Mouse (Mus musculus) skeletal muscle tissue, adult 2 months (tissue): ENCODE measurements around the gene Kif12.

ENCODE experiments used
- DNase-seq: peaks from one replicate; pipeline ENCODE4 v3.0.0-alpha.2; 2012; ENCODE audit warnings: low read depth, low spot score

Kif12 gene

DNA sequence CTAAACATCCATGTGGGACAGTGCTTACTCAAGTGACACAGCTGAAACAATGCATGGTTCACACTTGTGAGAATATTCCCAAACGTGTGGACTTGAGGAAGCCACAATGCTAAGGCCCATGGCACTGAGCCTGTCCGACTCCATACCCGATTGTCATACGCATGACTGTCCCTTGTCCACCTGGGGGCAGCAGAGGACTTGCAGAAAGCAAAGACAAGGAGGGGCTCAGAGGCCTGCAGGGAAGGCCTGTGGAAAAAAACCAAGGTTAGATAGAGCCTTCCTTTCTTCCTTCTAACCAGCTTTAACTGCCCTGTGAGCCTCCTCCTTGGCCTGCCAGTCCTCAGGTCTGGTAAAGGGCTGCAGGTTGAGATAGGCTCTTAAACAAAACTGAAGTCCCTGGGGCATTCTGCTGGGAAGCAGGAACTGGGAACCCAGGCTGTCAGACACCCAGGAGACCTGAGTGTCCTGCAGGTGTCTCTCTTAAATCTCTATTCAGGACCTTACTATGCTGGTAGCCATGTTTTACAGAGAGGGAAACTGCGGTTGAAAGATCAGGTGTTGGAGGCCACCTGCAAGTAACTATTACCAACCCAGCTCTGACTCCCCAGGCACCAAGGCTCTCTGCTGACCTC is 12.9 kb downstream of the Kif12 start:
- peak; percentile 66 for DNase-seq

DNA sequence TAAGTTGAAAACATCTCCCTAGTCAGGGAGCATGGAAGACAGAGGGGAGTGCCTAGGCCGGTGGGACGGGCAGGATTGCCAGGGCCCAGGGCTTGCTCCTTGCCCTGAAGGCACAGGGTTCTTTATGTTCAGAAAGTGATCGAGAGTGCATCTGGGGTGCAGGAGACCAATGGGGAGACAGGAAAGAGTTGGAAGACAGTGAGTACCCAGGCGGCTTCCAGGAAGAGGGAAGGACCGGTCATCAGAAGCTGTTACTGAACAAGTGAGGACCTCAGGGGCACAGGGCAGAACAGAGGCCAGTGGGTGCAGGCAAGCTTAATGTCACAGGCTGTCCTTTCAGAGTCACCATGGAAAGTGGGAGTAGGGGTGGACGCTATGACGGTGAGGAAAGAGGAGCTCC is 13.7 kb downstream of the Kif12 start:
- DNase-seq, result no peak

DNA sequence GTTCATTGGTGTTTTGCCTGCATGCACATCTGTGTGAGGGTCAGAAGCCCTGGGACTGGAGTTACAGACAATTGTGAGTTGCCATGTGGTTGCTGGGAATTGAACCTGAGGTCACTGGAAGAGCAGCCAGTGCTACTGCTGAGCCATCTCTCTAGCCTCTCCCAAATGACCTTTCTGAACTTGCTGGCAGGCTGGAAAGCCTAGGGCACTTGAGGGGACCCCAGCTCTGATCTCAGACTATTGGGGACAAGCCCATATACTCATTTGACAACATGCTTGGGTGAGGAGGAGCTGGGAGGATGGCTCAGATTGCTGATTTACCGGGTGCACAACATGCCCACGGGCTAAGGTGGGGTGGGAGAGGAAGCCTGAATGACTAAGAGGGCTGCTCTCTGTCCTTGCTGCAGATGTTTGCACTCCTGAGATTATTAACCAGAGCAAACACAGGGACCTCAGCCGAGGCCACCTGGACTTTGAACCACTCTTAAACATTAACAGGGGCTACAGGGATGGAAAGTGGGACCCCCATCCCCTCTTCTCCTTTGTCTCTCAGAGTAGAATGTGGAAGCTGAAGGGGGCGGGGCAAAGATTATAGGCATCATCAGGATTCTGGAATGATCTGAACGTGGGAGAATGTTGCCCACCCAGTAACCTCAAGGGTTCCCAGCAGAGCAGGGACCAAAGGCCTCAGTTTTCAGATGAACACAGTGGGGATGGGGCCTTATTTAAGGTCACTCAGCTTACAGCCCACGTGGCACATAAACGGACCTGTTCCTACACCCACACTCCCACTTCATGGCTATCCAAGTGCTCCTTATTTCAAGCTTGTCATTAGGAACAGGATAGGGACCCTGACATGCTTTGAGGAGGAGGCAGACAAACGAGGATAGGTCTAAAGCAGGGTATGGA is 15.0 kb downstream of the Kif12 start:
- DNase-seq, result no peak

DNA sequence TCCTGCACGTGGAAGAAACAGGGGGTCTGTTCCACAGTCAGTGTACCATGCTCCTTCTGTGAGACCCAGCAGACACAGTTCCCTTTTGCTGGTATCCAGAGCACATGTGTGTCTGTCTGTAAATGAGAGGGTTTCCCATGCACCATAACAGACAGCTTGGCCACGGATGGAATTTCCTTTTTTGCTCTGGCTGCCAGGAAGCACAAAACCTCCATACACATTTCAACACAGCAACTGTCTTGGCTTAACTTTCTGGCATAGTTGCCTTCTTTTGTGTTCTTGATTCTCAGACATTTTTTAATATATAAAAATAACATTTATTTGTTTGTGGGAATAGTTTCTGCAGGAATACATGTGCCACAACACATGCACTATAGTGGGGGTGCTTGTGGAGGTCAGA is 16.3 kb downstream of the Kif12 start:
- DNase-seq, result no peak

DNA sequence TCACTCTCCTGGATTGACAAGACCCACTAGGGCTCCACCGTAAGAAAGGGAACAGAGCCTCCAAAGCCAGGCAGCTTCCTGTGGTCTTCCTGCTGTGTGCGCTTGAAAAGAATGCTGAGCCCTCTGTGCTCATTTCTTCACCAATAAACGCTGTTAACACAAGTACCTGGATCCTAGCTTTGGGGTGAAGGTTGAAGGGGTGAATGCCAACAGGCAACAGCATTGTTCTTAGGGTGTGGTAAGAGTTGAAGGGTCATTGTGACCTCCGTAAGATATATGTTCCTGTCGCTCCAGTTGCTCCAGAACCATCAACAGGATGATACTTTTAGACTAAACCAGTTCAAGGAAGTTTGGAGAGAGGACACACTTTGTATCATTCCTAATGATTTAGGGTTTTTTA is 17.2 kb downstream of the Kif12 start, which contains the start of gene Ambp:
Gene Ambp (minus strand): TSS at position 101 of the 400 bp plus-strand sequence.
- no peak for DNase-seq

DNA sequence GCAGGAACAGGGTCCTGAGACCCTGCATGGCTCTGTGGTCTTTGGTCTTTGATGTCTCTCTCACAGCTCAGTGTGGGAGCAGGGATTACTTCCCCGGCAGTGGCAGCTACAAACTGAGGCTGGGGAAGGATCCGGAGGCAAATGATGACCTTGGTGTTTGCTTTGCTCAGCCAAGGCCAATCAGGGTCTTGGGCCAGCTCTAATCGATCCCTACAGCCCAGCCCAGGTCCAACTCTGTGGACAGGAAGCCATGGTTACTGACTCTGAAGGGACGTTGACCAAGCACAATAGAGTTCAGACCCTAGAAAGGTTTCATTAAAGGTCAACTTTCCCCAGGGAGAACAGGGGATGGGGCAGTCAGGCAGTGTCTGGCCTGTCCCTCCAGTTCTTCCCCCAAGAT is 17.9 kb downstream of the Kif12 start:
- no peak for DNase-seq

DNA sequence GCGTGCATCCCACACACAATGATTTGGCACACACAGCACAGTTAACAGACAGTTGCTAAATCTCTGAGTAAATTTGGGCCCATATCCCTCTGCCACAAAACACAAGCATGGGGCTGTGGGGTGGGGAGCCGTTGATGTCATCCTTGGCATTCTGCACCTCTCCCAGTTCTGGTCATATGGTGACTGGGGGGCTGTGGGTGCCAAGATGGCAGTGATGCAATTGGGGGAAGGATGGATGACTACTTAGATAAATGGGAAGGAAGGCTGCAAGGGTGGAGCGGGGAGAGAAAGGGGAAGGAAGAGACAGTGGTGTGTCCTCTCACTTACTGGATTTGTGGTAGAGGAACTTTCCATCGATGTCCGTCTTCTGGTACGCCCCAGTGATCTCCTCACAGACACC is 20.8 kb downstream of the Kif12 start:
- peak; percentile 17 for DNase-seq

DNA sequence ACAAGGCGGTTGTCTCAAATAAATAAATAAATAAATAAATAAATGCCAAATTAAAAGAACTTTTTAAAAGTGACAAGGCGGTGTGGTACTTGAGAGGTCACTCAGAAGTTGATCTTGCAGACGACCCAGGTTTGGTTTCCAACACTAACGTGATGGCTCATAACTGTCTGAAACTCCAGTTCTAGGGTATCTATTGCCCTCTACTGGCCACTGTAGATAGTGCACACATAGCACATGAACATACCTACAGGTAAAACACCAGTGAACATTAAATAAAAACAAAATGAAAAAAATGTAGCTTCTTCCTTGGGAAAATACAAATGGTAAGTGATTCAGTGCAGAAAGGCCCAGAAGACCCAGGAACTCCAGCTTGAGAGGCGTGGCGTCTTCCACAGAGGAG is 24.7 kb downstream of the Kif12 start:
- no peak for DNase-seq

DNA sequence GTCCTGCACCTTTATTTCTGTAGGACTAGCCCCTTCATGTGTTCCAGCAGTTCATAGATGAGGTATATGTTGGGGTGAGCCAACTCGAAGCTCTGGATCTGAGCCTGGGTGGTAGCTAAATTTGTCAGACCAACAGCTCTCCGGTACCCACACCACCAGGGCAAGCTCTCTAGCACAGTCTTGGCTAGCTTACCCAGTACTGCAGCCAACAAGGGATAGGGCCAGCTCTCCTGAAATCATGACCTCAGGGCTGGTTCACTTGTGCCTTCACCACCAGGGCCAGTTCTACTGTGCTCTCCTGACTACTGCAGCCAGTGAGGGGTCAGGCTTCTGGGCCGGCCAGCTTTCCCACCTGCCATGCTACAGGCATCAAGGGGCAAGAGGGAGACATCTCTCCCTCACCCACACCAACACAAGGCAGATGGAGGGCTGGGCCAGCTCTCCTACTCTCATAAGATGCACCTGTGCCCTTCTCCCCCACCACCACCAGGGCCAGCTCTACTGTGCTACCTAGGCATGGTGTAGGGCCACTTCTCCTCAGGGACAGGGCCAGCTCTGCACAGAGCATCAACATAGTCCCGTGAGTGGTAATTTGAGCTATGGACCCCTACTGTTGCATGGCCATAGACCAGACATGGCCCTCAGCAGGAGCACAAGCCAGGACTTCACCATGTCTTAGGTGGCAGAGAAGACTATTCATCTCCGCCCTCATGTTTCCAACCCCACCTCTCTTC is 41.9 kb downstream of the Kif12 start:
- peak; percentile 43 for DNase-seq

DNA sequence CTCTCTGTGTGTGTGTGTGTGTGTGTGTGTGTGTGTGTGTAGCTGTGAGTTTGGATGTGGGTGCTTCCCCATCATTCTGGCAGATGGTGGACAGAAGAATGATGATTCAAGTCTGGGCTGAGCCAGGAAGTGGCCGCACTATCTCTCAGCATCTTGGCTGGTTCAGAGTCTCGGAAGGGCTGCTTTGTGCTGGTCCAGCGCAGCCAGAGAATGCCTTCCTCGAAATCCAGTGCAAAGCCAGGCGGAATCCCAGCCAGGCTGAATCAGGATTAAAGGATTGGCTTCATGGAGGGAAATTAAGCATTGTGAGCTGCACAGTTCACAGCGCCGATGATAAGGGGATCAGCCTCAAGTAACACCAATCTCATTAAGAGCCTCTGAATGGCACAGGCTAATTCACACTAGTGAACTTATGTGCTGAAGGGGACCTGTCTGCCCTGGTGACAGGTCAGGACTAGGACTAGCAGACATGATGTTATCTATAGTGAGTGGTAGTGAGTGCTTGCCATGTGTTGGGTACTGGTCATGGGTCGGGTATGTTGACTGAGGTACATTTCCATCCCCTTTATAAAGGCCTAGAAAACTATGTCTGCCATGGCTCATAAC is 47.0 kb downstream of the Kif12 start:
- DNase-seq, result no peak

DNA sequence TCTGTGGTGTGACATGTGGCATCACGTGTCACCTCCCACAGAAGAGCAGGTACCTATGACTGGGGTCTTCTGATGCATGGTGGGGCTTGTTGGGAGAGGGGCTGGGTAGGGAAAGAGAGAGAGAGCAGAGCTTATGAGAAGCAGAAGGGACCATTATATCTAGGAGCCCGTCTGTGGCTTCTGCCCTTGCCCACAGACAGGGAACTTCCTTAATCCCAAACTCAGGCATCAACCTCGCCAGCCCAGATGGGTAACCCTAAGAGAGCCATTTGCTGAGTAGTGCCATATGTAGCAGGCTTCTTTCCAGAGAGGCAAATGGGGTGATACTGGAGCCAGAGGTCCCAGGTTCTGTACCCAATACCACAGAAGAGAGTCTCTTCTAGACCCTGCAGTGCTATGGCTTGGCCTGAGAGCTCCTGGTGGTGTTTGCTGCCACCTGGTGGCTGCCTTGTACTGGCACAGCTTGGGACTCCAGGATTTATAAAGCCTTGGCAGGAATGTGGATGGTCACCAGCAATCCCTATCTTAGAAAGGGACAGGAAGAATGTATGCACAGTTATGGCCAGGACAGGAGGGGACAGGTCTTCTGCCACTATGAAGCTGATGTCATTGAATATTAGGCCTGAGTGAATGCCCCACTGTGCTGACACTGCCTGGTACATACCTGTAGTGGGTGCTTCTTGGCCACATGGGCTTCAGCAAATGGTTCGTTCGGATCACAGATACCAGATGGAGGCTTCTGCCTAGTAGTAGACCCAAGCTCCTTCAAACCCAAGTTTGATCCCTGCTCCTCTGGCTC is 53.1 kb downstream of the Kif12 start:
- DNase-seq, result peak; percentile 64
